Mouse (Mus musculus) bone marrow, adult 2 months (tissue): Measurements from ENCODE around the gene Esyt3. TPM values are rescaled to one million over a fixed set of nuclear protein-coding genes. Genes with fewer than 3 reads are reported as not detected.

Experiments
- H3K27ac ChIP-seq: fragments of 200-500 bp; 2 replicates; pipeline ENCODE4 v1.5.1; 2012; ENCODE audit warnings: low read depth, mild to moderate bottlenecking, control low read depth, inconsistent platforms, low read length; ENCODE audit not compliant: control insufficient read depth, poor library complexity, insufficient read depth
- H3K4me1 ChIP-seq: fragments of 200-500 bp; 2 replicates; pipeline ENCODE4 v1.6.1; 2011; ENCODE audit warnings: low read length; ENCODE audit not compliant: control insufficient read depth, insufficient read depth
- H3K4me3 ChIP-seq: fragments of 200-500 bp; replicated peaks from 2 replicates; pipeline ENCODE3; 2011; ENCODE audit warnings: mild to moderate bottlenecking, low read depth, low read length, control low read depth; ENCODE audit not compliant: control insufficient read depth
- CTCF ChIP-seq: fragments of 200-500 bp; IDR thresholded peaks from 2 replicates; pipeline ENCODE4 v1.5.1; 2011; ENCODE audit warnings: low read length, control low read depth; ENCODE audit not compliant: control insufficient read depth, insufficient read depth
- POLR2A ChIP-seq: fragments of 200-500 bp; IDR thresholded peaks from 2 replicates; pipeline ENCODE4 v1.6.1; 2011; ENCODE audit warnings: low read depth, mild to moderate bottlenecking, control low read depth, low read length, borderline replicate concordance; ENCODE audit not compliant: control insufficient read depth
- WGBS: fragments of 180-500 bp; shearing (Covaris S2); methylation state at CpG from one replicate; pipeline ENCODE4 v1.1.7; 2018; 5-methylcytosine and 5-hydroxymethylcytosine counted together
- polyA plus RNA-seq: library from polyadenylated mRNA; stranded (reverse); fragments of >200 nt; gene quantifications from 2 replicates; pipeline ENCODE4 v1.2.4, GENCODE M21; 2011; ENCODE audit warnings: low replicate concordance; ENCODE audit not compliant: missing spikeins, insufficient read depth, insufficient read length

Esyt3 gene
- polyA plus RNA-seq, 1 experiment: not detected

- TF ChIP-seq CTCF (no peak), POLR2A (no peak)
- Histone ChIP-seq H3K27ac (no peak overlapping the region), H3K4me1 (no peaks in the 10 kb centered on the region), H3K4me3 (no peak overlapping the region)
- WGBS: 76% methylated on average over 8 of the region's 8 CpGs
Measured at GRCm38 (mm10) chr9:99320006-99320405, 38.4 kb downstream of the Esyt3 start.

- H3K27ac ChIP-seq: no peak overlapping the region
- 70% methylated on average over 8 of the region's 8 CpGs for WGBS
- TF ChIP-seq CTCF: no peak
- no peak for TF ChIP-seq POLR2A
Measured at GRCm38 (mm10) chr9:99319343-99319951, 38.9 kb downstream of the Esyt3 start.

GRCm38 (mm10) chr9:99306226-99306625 lies 52.1 kb downstream of the Esyt3 start:
- no peak overlapping the region for H3K27ac ChIP-seq
- 83% methylated on average over 6 of the region's 6 CpGs for WGBS
- H3K4me3 ChIP-seq: no peak overlapping the region
- H3K4me1 ChIP-seq: no peaks in the 10 kb centered on the region
- no peak for TF ChIP-seq POLR2A
- TF ChIP-seq CTCF: no peak

More at GRCm38 (mm10) chr9:99319343-99319951, 38.9 kb downstream of the Esyt3 start:
- no peaks in the 10 kb centered on the region for H3K4me1 ChIP-seq
- no peak overlapping the region for H3K4me3 ChIP-seq

GRCm38 (mm10) chr9:99304296-99304695 lies 54.1 kb downstream of the Esyt3 start:
- Histone ChIP-seq H3K27ac (no peak overlapping the region), H3K4me3 (no peak overlapping the region), H3K4me1 (no peaks in the 10 kb centered on the region)
- 92% methylated on average over 5 of the region's 5 CpGs for WGBS
- TF ChIP-seq POLR2A: no peak

Other genes starting within 250 kb of the Esyt3 start
- gene Pik3cb, start 217.9 kb downstream of the Esyt3 start, polyA plus RNA-seq: 7.4 and 10.7 TPM in 2 replicates
- not detected in 2 replicates for gene Faiml, start 121.3 kb downstream of the Esyt3 start, polyA plus RNA-seq
- 15.8 and 22.7 TPM in 2 replicates for gene Cep70, start 115.2 kb downstream of the Esyt3 start, polyA plus RNA-seq
- 2.2 and 6.6 TPM in 2 replicates for gene Mras, start 78.8 kb upstream of the Esyt3 start, polyA plus RNA-seq
- gene Nme9, start 92.9 kb upstream of the Esyt3 start, polyA plus RNA-seq: not detected in 2 replicates
- 8.0 and 11.9 TPM in 2 replicates for gene Armc8, start 210.3 kb upstream of the Esyt3 start, polyA plus RNA-seq
- gene Dbr1, start 217.2 kb upstream of the Esyt3 start, polyA plus RNA-seq: 15.1 and 16.2 TPM in 2 replicates